Mouse (Mus musculus) myocyte (in vitro differentiated cells): ENCODE measurements around the gene Cap2. TPM values are rescaled to one million over a fixed set of nuclear protein-coding genes. Genes with fewer than 3 reads are reported as not detected.

ENCODE experiments used
- H3K27me3 ChIP-seq: one replicate; pipeline ENCODE4 v1.6.1; 2011; ENCODE audit not compliant: control insufficient read depth, insufficient read depth, insufficient read length
- H3K36me3 ChIP-seq: one replicate; pipeline ENCODE4 v1.6.1; 2011; ENCODE audit not compliant: control insufficient read depth, insufficient read depth
- H3K4me2 ChIP-seq: one replicate; pipeline ENCODE4 v1.6.1; 2011; ENCODE audit warnings: low read depth, control low read depth
- H3K4me3 ChIP-seq: one replicate; pipeline ENCODE4 v1.5.1; 2011; ENCODE audit warnings: mild to moderate bottlenecking, control low read depth, moderate library complexity
- H3K79me2 ChIP-seq: one replicate; pipeline ENCODE4 v1.6.1; 2011; ENCODE audit not compliant: control insufficient read depth, insufficient read depth
- H3ac ChIP-seq: one replicate; pipeline ENCODE4 v1.6.1; 2011; ENCODE audit not compliant: control insufficient read depth, insufficient read length
- CEBPB ChIP-seq: IDR thresholded peaks from 2 replicates; pipeline ENCODE4 v1.6.1; 2011; ENCODE audit warnings: mild to moderate bottlenecking, moderate library complexity; ENCODE audit not compliant: poor library complexity, insufficient read depth, severe bottlenecking
- E2F4 ChIP-seq: IDR thresholded peaks from one replicate; pipeline ENCODE4 v1.6.1; 2011; ENCODE audit warnings: mild to moderate bottlenecking, control low read depth, moderate library complexity; ENCODE audit not compliant: insufficient read depth
- MAX ChIP-seq: IDR thresholded peaks from one replicate; pipeline ENCODE4 v1.6.1; 2011; ENCODE audit warnings: low read depth, mild to moderate bottlenecking, control low read depth
- MYOD1 ChIP-seq, 3 experiments: IDR thresholded peaks; one replicate each; pipeline ENCODE4 v1.6.1; 2011; ENCODE audit warnings: control low read depth in 2 of 3, low read depth in 2 of 3, mild to moderate bottlenecking in 2 of 3, moderate library complexity in 1 of 3; ENCODE audit not compliant: insufficient read length in 2 of 3, control insufficient read depth in 1 of 3
- MYOG ChIP-seq, 3 experiments: IDR thresholded peaks; one replicate each; pipeline ENCODE4 v1.6.1; 2011; ENCODE audit warnings: control low read depth in 2 of 3, low read depth in 2 of 3, mild to moderate bottlenecking in 2 of 3; ENCODE audit not compliant: insufficient read length in 2 of 3, control insufficient read depth in 1 of 3, insufficient read depth in 1 of 3
- POLR2A ChIP-seq: IDR thresholded peaks from one replicate; pipeline ENCODE4 v1.6.1; 2011; ENCODE audit warnings: low read depth, mild to moderate bottlenecking, control low read depth, moderate library complexity; ENCODE audit not compliant: insufficient read length
- POLR2AphosphoS2 ChIP-seq: IDR thresholded peaks from one replicate; pipeline ENCODE4 v1.6.1; 2011; ENCODE audit warnings: low read depth, control low read depth; ENCODE audit not compliant: insufficient read length
- REST ChIP-seq: IDR thresholded peaks from one replicate; pipeline ENCODE4 v1.6.1; 2011; ENCODE audit warnings: mild to moderate bottlenecking, control low read depth, moderate library complexity; ENCODE audit not compliant: insufficient read depth, insufficient read length
- SRF ChIP-seq: IDR thresholded peaks from one replicate; pipeline ENCODE4 v1.6.1; 2011; ENCODE audit warnings: low read depth; ENCODE audit not compliant: control insufficient read depth, insufficient read length
- TCF12 ChIP-seq: IDR thresholded peaks from one replicate; pipeline ENCODE4 v1.6.1; 2011; ENCODE audit warnings: mild to moderate bottlenecking, control low read depth; ENCODE audit not compliant: poor library complexity, insufficient read depth, severe bottlenecking
- TCF3 ChIP-seq: IDR thresholded peaks from one replicate; pipeline ENCODE4 v1.6.1; 2011; ENCODE audit warnings: low read depth, control low read depth; ENCODE audit not compliant: insufficient read length
- USF1 ChIP-seq: IDR thresholded peaks from one replicate; pipeline ENCODE4 v1.6.1; 2011; ENCODE audit warnings: low read depth, mild to moderate bottlenecking, control low read depth, moderate library complexity
- polyA plus RNA-seq: library from polyadenylated mRNA; unstranded; fragments of >200 nt; fragmentation: generic; extraction: Trizol; gene quantifications from one replicate; pipeline ENCODE4 v1.2.1, GENCODE M21; 2012; ENCODE audit warnings: missing spikeins

The Cap2 gene
- polyA plus RNA-seq, 1 experiment = 47.4 TPM

DNA sequence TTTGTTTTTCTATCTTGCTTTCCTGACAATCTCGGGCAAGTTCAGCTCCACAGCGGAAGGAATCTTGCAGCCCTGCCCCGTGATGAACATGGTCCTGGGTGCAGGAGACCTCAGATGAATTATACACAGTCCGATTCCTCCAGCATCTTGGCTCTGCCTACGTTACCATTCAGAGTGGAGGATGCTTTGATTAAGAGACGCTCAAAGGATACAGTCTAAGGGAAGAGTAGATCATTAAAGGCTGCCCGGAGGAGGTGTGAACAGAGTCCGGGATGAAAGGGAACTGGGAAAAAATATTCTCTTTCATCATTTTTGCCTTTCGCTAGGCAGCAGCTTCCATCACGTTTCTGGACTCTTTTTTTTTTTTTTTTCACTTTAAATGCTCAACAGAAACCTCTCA is 27.4 kb downstream of the Cap2 start:
- Histone ChIP-seq H3K36me3 (no peaks in the 10 kb centered on the region), H3ac (no peak overlapping the region), H3K4me3 (no peak overlapping the region), H3K27me3 (no peaks in the 10 kb centered on the region), H3K4me2 (no peak overlapping the region), H3K79me2 (no peaks in the 10 kb centered on the region)
- no peak for TF ChIP-seq USF1
- no peak for TF ChIP-seq SRF
- TF ChIP-seq MYOG (IDR thresholded peaks at IDR 0.05; ENCODE audit: control insufficient read depth in 1 of 3, insufficient read depth in 1 of 3, insufficient read length in 2 of 3, low read depth in 2 of 3) = no peak
- TF ChIP-seq CEBPB = no peak
- TF ChIP-seq TCF3 = no peak
- TF ChIP-seq TCF12 = no peak
- TF ChIP-seq POLR2A = no peak
- TF ChIP-seq MYOD1 (IDR thresholded peaks at IDR 0.05; ENCODE audit: control insufficient read depth in 1 of 3, insufficient read length in 2 of 3, low read depth in 2 of 3) = no peak
- TF ChIP-seq REST = no peak
- no peak for TF ChIP-seq MAX
- no peak for TF ChIP-seq POLR2AphosphoS2
- TF ChIP-seq E2F4 = no peak

- no peak for TF ChIP-seq CEBPB
- no peak for TF ChIP-seq POLR2AphosphoS2
- no peak for TF ChIP-seq MYOG (IDR thresholded peaks at IDR 0.05; ENCODE audit: control insufficient read depth in 1 of 3, insufficient read depth in 1 of 3, insufficient read length in 2 of 3, low read depth in 2 of 3)
- TF ChIP-seq POLR2A = no peak
- no peak for TF ChIP-seq MAX
- no peak for TF ChIP-seq MYOD1 (IDR thresholded peaks at IDR 0.05; ENCODE audit: control insufficient read depth in 1 of 3, insufficient read length in 2 of 3, low read depth in 2 of 3)
- TF ChIP-seq SRF = no peak
- TF ChIP-seq E2F4 = no peak
- TF ChIP-seq TCF3 = no peak
- TF ChIP-seq USF1 = no peak
- TF ChIP-seq TCF12 = no peak
- no peak overlapping the region for H3ac ChIP-seq
- H3K4me2 ChIP-seq = no peak overlapping the region
- H3K27me3 ChIP-seq = no peaks in the 10 kb centered on the region
- no peaks in the 10 kb centered on the region for H3K79me2 ChIP-seq
- no peak overlapping the region for H3K4me3 ChIP-seq
- no peaks in the 10 kb centered on the region for H3K36me3 ChIP-seq
Observed at GRCm38 (mm10) chr13:46530546-46530945, 28.9 kb downstream of the Cap2 start.

DNA sequence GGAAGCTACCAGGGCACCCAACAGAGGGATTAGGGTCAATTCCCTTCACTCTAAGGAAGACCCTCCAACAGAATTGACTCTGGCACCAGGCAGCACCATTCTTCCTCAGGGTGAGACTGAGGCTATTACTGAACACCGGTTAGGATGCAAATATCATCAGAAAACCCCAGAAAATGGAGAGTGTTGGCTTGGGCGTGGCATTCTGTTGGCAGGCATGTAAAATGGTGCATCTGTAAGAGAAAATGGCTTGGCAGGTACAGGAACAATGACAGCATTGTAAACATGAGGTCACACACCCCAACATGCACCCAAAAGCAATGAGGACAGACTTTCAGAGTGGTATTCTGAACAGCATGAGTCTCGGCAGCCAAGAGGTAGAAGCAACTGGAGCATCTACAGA is 30.0 kb downstream of the Cap2 start:
- Histone ChIP-seq H3K27me3 (no peaks in the 10 kb centered on the region), H3K4me3 (no peak overlapping the region), H3K36me3 (no peaks in the 10 kb centered on the region), H3K4me2 (no peak overlapping the region), H3K79me2 (no peaks in the 10 kb centered on the region), H3ac (no peak overlapping the region)
- no peak for TF ChIP-seq E2F4
- TF ChIP-seq TCF3 = no peak
- no peak for TF ChIP-seq TCF12
- TF ChIP-seq POLR2AphosphoS2 = no peak
- TF ChIP-seq MYOD1 (IDR thresholded peaks at IDR 0.05; ENCODE audit: control insufficient read depth in 1 of 3, insufficient read length in 2 of 3, low read depth in 2 of 3) = no peak
- TF ChIP-seq MYOG (IDR thresholded peaks at IDR 0.05; ENCODE audit: control insufficient read depth in 1 of 3, insufficient read depth in 1 of 3, insufficient read length in 2 of 3, low read depth in 2 of 3) = no peak
- TF ChIP-seq REST = no peak
- TF ChIP-seq CEBPB = no peak
- TF ChIP-seq POLR2A = no peak
- TF ChIP-seq MAX = no peak
- no peak for TF ChIP-seq USF1
- no peak for TF ChIP-seq SRF

DNA sequence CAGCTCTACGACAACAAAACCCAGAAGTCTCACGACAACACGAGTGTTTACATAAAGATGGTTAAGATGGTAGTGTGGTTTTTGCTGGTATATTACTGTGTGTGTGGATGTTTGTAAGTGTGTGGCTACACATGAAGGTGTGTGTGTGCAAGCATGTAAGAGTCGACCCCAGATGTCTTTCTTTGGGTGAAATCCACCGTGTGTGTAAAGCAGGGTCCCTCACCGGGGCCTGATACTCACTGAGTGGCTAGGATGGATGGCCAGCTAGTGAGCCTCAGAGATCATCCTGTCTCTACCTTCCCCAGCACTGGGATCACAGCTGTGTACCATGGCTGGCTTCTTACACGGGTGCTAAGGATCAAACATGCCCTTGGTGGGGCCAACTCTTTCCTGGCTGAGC is 30.6 kb downstream of the Cap2 start:
- H3K4me3 ChIP-seq = no peak overlapping the region

More for the DNA sequence above, 30.6 kb downstream of the Cap2 start:
- H3ac ChIP-seq = no peak overlapping the region
- H3K4me2 ChIP-seq = no peak overlapping the region
- H3K79me2 ChIP-seq = no peaks in the 10 kb centered on the region
- TF ChIP-seq MAX (no peak), POLR2A (no peak), TCF3 (no peak), REST (no peak), TCF12 (no peak), MYOD1 (IDR thresholded peaks at IDR 0.05; ENCODE audit: control insufficient read depth in 1 of 3, insufficient read length in 2 of 3, low read depth in 2 of 3) (no peak), USF1 (no peak), E2F4 (no peak), POLR2AphosphoS2 (no peak), CEBPB (no peak), MYOG (IDR thresholded peaks at IDR 0.05; ENCODE audit: control insufficient read depth in 1 of 3, insufficient read depth in 1 of 3, insufficient read length in 2 of 3, low read depth in 2 of 3) (no peak), SRF (no peak)
- H3K27me3 ChIP-seq = no peaks in the 10 kb centered on the region
- H3K36me3 ChIP-seq = no peaks in the 10 kb centered on the region
